Mouse (Mus musculus): ENCODE measurements around the gene Gm17581. TPM values are rescaled to one million over a fixed set of nuclear protein-coding genes. Genes with fewer than 3 reads are reported as not detected.

Gm17581 gene
- polyA plus RNA-seq, 1 experiment from 2014 or later: not detected

DNA sequence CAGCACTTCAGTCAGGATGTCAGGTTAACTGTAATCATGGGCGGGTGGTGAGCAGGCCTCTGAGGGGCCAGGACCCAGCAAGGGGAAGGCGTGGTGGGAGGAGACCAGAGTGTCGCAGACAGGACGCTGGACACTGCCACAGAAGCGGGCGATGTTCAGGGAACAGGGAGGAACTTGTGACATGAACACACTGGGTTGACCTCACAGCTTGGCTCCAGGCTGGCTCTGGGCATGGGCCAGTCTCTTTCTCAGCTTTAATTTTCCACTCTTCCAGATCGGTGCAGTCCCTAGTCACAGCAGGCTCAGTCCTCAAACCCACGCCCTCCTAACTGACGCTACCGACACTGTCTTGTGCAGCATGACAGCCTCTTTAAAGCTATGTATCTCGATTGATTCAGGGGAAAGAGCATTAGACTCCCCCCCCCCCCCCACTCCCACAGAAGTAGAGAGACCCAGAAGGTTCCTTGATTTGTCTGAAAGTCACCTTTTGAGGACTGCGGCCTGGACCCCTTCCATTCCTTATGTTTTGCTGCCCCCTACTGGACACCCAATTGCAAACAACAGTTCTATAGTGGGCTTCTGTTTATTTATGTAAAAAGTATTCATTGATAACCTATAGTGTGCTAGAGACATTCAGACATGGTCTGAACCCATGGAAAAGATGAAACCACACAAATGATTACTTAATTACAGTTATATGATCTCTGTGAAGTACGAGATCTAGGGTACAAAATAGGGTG, 29.2 kb upstream of the Gm17581 start:
- 0 out of 2 replicates have a peak, but pooled peaks have one; percentile 43 for ATAC-seq
- Histone ChIP-seq H3K27ac (no peak overlapping the region), H3K9ac (no peak overlapping the region), H3K4me2 (replicated peaks) (no peak overlapping the region), H3K27me3 (replicated peaks) (0 out of 2 replicates have a peak, but pooled peaks cover 5% of the 10 kb centered on the region), H3K9me3 (no peaks in the 10 kb centered on the region), H3K36me3 (no peaks in the 10 kb centered on the region), H3K4me1 (replicated peaks) (no peaks in the 10 kb centered on the region), H3K4me3 (replicated peaks) (no peak overlapping the region)
- 55% methylated on average over 13 of the region's 13 CpGs for WGBS

DNA sequence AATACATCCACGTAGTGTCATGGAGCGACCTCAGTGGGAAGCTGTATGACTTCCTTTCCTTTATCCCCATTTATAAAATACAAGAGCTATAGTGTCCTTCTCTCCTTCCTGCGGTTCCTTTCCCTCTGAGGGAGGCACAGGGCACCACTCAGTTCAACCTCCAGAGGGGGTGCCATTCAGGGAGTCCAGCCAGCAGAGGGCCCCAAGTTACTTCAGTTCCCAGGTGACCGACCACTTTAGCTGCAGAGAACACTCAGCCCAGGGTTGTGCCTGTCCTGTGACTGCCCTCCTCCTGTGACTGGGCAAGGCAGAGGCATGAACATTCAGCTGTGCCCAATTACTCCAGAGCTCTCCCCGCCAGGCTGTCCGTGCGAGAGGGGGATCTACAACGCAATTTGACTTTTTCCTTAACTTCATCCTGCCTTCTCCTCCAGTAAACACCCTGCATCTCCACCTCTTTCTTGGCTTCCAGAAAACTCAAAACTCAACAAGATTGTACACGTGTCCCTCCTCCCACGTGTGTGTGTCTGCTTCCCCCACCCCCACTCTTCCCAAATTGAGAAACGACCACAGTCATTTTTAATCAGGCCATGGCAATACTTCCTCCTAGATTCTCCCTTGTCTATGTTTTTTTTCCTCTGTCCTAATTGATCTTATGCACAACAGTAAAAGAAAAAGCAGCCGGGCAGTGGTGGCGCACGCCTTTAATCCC, 21.3 kb upstream of the Gm17581 start:
- H3K27me3 ChIP-seq (replicated peaks): 0 out of 2 replicates have a peak, but pooled peaks cover 2% of the 10 kb centered on the region
- H3K4me1 ChIP-seq (replicated peaks): no peaks in the 10 kb centered on the region
- no peak overlapping the region for H3K4me3 ChIP-seq (replicated peaks)
- no peak overlapping the region for H3K27ac ChIP-seq
- H3K9ac ChIP-seq: no peak overlapping the region
- H3K4me2 ChIP-seq (replicated peaks): no peak overlapping the region
- H3K9me3 ChIP-seq: no peaks in the 10 kb centered on the region
- 59% methylated on average over 14 of the region's 14 CpGs for WGBS
- no peak for ATAC-seq
- no peaks in the 10 kb centered on the region for H3K36me3 ChIP-seq

DNA sequence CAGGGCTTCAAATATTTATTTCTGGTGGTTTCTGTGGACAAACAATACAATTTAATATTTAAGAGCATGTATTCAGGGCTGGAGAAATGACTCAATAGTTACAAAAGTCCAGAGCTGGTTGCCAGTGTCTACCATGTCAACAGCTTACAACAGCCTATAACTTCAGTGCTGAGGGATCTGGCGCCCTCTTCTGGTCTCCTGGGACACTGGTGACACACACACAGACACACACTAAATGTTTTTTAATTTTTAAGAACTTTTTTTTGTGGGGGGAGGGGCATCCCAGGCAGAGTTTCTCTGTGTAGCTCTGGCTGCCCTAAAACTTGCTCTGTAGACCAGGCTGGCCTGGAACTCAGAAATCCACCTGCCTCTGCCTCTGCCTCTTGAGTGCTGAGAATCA, 20.1 kb upstream of the Gm17581 start:
- no peaks in the 10 kb centered on the region for H3K9me3 ChIP-seq
- no peak overlapping the region for H3K27ac ChIP-seq
- 0 out of 2 replicates have a peak, but pooled peaks cover 3% of the 10 kb centered on the region for H3K4me1 ChIP-seq (replicated peaks)
- no peak for ATAC-seq
- no peak overlapping the region for H3K9ac ChIP-seq
- no peaks in the 10 kb centered on the region for H3K36me3 ChIP-seq
- WGBS: 9% methylated on average over 1 of the region's 1 CpGs
- no peaks in the 10 kb centered on the region for H3K27me3 ChIP-seq (replicated peaks)
- H3K4me3 ChIP-seq (replicated peaks): no peak overlapping the region
- H3K4me2 ChIP-seq (replicated peaks): no peak overlapping the region

DNA sequence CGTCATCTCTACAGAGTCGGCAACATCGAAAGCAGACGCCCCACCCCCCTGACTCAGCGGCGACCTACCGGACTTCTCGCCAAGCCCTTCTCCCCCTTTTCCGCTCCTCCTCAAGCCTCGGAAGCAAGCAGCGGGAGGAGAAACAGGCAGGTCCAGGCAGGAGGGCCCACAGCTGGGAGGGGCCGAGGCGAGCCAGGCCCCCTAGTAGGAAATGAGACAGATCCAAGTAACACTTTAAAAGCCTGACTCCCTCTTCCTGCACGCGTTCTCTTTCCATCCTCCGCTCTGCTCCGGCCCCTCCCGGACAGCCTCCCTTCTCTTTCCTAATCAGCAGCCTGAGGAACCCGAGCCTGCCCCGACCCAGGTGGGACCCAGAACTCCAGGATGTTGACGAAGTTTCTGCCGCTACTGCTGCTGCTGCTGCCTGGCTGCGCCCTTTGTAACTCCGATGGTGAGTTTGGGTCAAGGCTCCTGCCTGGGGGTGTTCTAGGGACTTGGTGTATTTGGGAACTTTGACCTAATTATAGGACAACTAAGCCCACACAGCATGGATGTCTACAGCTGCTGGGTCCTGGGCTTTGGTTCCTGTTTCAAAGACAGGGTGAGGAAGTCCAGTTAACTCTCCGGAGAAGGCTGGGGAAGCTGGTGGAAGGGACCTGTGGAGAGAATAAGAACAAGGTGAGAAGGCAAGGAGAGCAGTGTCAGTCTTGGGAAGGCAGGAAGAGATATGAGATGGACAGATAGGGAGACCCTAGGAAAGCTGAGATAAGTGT, 15.5 kb upstream of the Gm17581 start, which contains the start of gene Procr:
TSS of gene Procr (plus strand) at position 104 of the 773 bp plus-strand sequence.
- Histone ChIP-seq H3K4me2 (replicated peaks) (peak within 1 kb of the TSS; percentile 76), H3K9ac (peak within 1 kb of the TSS; percentile 44), H3K4me1 (replicated peaks) (0 out of 2 replicates have a peak, but pooled peaks cover 3% of the 10 kb centered on the region), H3K9me3 (no peaks in the 10 kb centered on the region), H3K27me3 (replicated peaks) (no peaks in the 10 kb centered on the region), H3K36me3 (no peaks in the 10 kb centered on the region), H3K4me3 (replicated peaks) (peak within 1 kb of the TSS; percentile 41), H3K27ac (no peak within 1 kb of the TSS)
- peak; percentile 81 for ATAC-seq
- 2% methylated on average over 25 of the region's 25 CpGs for WGBS

DNA sequence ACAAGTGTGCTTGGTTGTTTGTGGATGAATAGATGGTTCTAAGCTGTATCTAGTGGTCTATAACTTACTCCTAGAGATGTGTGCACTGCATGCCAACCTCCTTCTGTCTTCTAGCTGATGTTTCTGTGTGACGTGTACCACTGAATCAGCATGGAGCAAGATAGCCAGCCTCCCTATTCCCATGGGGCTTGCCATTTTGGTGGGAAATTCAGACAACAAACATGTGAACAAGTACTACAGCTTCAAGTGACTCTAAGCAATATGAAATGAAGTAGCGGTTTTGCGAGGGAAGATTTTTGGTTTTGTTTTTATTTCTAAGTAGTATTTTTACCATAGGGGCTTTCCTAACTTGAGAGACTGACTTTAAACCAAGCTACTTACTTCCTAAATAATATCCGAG, 13.7 kb upstream of the Gm17581 start:
- H3K9ac ChIP-seq: no peak overlapping the region

DNA sequence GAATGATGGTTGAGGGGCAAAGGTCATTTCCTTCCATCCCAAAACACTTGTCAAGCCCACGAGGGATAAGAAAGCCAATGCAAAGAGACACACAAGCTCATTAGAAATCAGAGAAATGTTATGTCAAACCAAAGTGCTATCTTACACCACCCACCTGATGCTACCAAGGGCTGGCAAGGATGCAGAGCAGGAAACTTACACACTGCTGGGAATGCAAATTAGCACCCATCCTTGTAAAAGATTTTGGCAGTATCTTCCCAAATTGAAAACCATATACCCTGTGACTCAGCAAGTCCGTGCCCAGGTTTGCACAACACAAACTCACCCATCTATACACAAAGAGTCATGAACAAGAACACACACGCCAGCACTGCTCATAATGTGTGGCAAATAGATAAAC, 9.8 kb upstream of the Gm17581 start:
- no peak overlapping the region for H3K9ac ChIP-seq
- peaks cover 5% of the 10 kb centered on the region; the same call in 1 of the 2 replicates for H3K4me1 ChIP-seq (replicated peaks)
- H3K27me3 ChIP-seq (replicated peaks): no peaks in the 10 kb centered on the region
- 55% methylated on average over 3 of the region's 3 CpGs for WGBS
- H3K27ac ChIP-seq: no peak overlapping the region
- no peak overlapping the region for H3K4me2 ChIP-seq (replicated peaks)
- H3K4me3 ChIP-seq (replicated peaks): no peak overlapping the region
- no peak for ATAC-seq
- no peaks in the 10 kb centered on the region for H3K36me3 ChIP-seq
- no peaks in the 10 kb centered on the region for H3K9me3 ChIP-seq

More for the DNA sequence above, 13.7 kb upstream of the Gm17581 start:
- Histone ChIP-seq H3K4me1 (replicated peaks) (0 out of 2 replicates have a peak, but pooled peaks cover 3% of the 10 kb centered on the region), H3K36me3 (no peaks in the 10 kb centered on the region), H3K27me3 (replicated peaks) (no peaks in the 10 kb centered on the region), H3K27ac (no peak overlapping the region), H3K9me3 (no peaks in the 10 kb centered on the region), H3K4me3 (replicated peaks) (no peak overlapping the region), H3K4me2 (replicated peaks) (no peak overlapping the region)
- 92% methylated on average over 4 of the region's 4 CpGs for WGBS
- no peak for ATAC-seq

DNA sequence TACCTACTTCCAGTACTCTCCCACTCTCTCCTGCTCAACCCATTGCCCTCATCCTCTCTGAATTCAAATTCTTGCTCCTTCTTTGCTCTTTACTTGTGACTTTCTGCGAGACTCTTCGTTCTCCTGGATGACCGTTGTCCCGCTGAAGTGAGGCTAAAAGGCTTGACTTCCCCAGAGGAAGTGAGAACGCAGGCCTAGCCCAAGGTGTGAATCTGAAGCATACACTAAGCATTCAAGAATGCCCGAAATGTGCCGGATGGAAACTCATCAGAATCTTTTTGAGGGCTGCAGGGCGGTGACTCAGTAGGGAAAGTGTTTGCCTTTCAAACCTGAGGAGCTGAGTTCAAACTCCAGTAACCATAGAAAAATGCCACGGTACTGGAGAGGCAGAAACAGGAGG, 7.7 kb upstream of the Gm17581 start:
- H3K27me3 ChIP-seq (replicated peaks): no peaks in the 10 kb centered on the region
- no peaks in the 10 kb centered on the region for H3K9me3 ChIP-seq
- 83% methylated on average over 9 of the region's 9 CpGs for WGBS
- H3K27ac ChIP-seq: 0 out of 2 replicates have a peak overlapping the region, but pooled peaks have one; percentile 13
- H3K36me3 ChIP-seq: no peaks in the 10 kb centered on the region
- no peak for ATAC-seq
- H3K4me2 ChIP-seq (replicated peaks): no peak overlapping the region
- H3K9ac ChIP-seq: no peak overlapping the region
- peaks cover 5% of the 10 kb centered on the region; the same call in 1 of the 2 replicates for H3K4me1 ChIP-seq (replicated peaks)
- H3K4me3 ChIP-seq (replicated peaks): no peak overlapping the region

DNA sequence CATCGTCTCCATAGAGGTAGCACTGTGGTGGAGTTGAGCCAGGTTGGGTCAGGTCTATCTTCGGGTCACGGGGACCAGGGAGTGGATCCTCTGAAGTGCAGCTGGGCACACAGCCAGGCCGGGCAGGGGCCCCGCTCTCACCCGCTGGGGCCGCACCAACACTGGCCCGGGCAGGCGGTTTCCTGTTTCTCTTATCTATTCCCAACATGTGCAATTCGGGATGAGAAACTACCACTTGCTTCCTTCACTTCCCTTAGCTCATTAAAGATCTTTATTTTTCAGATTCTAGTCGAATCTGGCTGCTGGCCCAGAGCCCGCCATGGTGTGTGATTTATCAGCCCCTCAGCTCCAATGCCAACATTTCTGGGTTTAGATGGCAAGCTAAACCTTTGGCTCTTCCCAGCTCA, 7.3 kb upstream of the Gm17581 start:
- H3K4me3 ChIP-seq (replicated peaks): no peak overlapping the region
- WGBS: 63% methylated on average over 12 of the region's 12 CpGs
- H3K9ac ChIP-seq: no peak overlapping the region
- ATAC-seq: peak; percentile 63
- no peaks in the 10 kb centered on the region for H3K27me3 ChIP-seq (replicated peaks)
- H3K9me3 ChIP-seq: no peaks in the 10 kb centered on the region
- peaks cover 5% of the 10 kb centered on the region; the same call in 1 of the 2 replicates for H3K4me1 ChIP-seq (replicated peaks)
- H3K4me2 ChIP-seq (replicated peaks): no peak overlapping the region
- H3K36me3 ChIP-seq: no peaks in the 10 kb centered on the region
- 0 out of 2 replicates have a peak overlapping the region, but pooled peaks have one; percentile 13 for H3K27ac ChIP-seq

DNA sequence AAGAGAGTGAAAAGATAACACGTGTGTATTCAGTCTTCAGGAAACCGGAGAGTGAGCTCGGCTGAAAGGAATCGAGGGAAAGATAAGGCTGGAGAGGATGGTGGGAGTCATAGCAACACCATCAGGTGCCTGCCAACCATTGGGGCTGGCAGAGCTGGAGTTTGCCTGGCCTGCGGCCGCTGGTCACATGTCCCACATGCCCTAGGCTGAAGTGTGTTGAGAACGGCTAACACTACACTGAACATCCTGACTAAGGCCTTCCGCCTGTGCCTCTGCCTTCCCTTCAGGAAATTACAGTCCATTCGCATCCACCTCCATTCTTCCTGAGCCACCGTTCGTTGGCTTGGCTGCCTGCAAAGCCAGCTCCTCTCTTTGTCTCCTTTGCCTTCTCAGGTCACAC, 6.5 kb upstream of the Gm17581 start:
- 68% methylated on average over 11 of the region's 11 CpGs for WGBS
- H3K27me3 ChIP-seq (replicated peaks): no peaks in the 10 kb centered on the region
- no peaks in the 10 kb centered on the region for H3K36me3 ChIP-seq
- H3K4me2 ChIP-seq (replicated peaks): no peak overlapping the region
- no peak overlapping the region for H3K4me3 ChIP-seq (replicated peaks)
- H3K9me3 ChIP-seq: no peaks in the 10 kb centered on the region
- no peak for ATAC-seq
- H3K27ac ChIP-seq: no peak overlapping the region
- H3K4me1 ChIP-seq (replicated peaks): peaks cover 5% of the 10 kb centered on the region; the same call in 1 of the 2 replicates
- no peak overlapping the region for H3K9ac ChIP-seq

DNA sequence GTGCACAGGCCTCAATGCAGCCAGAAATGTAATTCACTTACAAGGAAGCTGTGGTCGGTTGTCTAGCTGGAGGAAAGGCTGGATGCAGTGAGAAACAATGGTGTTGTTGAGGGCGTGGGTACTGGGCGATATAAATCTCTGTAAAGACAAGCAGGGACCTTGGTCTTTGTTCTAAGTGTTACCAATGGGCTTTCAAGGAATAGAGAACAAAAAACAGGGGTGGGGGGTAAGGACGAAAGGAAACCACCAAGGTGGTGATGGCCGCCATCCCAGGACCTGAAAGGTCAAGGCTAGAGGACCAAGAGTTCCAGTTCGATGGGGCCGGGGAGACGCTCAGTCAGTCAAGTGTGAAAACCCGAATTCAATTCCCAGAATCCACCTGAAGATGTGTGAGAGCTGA, 2.1 kb upstream of the Gm17581 start:
- Histone ChIP-seq H3K27me3 (replicated peaks) (no peaks in the 10 kb centered on the region), H3K9me3 (no peaks in the 10 kb centered on the region), H3K36me3 (no peaks in the 10 kb centered on the region), H3K4me2 (replicated peaks) (no peak overlapping the region), H3K4me3 (replicated peaks) (no peak overlapping the region), H3K9ac (no peak overlapping the region), H3K4me1 (replicated peaks) (peaks cover under 1% of the 10 kb centered on the region; the same call in 1 of the 2 replicates), H3K27ac (no peak overlapping the region)
- no peak for ATAC-seq
- 66% methylated on average over 9 of the region's 9 CpGs for WGBS

DNA sequence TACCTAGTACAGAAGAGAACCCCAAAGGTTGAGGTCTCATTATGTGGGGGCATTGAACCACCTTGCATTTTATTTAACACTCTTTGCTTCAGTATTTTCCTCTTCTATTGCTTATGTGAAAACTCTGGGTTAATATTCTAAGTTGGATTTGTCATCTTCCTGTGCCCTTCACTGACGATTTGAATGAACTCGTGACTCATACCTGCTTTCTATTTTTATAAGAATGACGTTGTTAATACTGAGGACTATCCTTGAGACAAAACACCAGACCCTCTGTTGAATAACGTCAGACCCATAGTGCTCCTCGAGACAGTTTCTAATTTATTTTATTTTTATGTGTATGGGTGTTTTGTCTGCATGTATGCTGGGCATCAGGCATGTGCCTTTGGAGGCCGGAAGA, 1.3 kb upstream of the Gm17581 start:
- Histone ChIP-seq H3K27ac (no peak overlapping the region), H3K9me3 (no peaks in the 10 kb centered on the region), H3K36me3 (no peaks in the 10 kb centered on the region), H3K9ac (no peak overlapping the region), H3K4me1 (replicated peaks) (no peaks in the 10 kb centered on the region), H3K27me3 (replicated peaks) (no peaks in the 10 kb centered on the region), H3K4me3 (replicated peaks) (no peak overlapping the region), H3K4me2 (replicated peaks) (no peak overlapping the region)
- WGBS: 68% methylated on average over 6 of the region's 6 CpGs
- no peak for ATAC-seq

DNA sequence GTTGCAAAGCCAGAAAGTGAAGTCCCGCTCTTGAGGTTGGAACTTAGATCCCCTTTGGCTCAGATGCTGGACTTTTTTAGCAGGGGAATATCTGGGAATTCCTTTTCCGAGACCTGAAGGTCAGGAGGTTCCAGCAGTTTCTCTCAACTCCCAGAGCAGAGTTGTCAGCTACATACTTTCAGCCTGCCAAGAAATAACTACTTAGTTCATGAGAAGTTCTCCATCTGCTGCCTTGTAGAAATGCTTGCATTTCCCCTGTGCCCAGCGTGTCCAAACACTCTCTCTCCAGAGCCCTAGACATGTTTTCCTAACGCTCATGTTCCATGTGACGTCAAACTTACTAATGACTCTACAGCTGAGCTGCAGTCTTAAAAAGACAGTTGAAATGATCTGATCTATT, 586 bp downstream of the Gm17581 start:
- Histone ChIP-seq H3K36me3 (no peaks in the 10 kb centered on the region), H3K27ac (no peak overlapping the region), H3K9ac (no peak overlapping the region), H3K9me3 (no peaks in the 10 kb centered on the region), H3K4me1 (replicated peaks) (no peaks in the 10 kb centered on the region), H3K4me2 (replicated peaks) (no peak overlapping the region), H3K27me3 (replicated peaks) (no peaks in the 10 kb centered on the region), H3K4me3 (replicated peaks) (no peak overlapping the region)
- WGBS: 63% methylated on average over 5 of the region's 5 CpGs
- no peak; the same call in 1 of the 2 replicates for ATAC-seq
